ENCODE assay signal across 8 mouse cellular contexts in the genomic region with DNA sequence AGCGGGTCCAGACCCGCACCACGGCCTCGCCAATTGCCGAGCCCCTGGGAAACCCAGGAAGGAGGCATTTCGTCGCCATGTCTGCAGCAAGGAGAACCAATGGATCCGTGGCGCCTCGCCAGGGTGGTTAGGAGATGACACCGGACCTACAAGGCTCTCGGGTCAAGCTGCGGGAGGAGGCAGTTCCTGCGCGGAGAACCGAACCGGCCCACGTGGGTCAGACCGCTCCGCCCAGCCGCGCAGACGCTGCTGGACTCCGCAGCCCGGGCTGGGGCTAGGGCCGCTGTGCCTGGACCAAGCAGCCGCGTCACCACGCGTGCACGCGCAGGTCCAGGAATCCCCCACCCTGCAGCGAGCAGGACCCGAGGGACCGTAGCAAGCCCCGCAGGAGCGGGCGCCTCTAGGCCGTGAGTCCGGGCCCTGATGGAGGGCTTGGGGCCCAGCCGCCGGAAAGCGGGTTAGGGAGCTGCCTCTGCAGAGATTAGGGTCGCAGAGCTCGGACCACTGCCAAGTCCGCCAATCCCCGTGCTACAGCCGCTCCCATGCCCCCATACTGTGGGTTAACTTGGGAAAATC. TPM values are rescaled to one million over a fixed set of nuclear protein-coding genes. Genes with fewer than 3 reads are reported as not detected.
DNase-seq lines count a peak whose midpoint lies in the region; ATAC-seq lines count a peak whose summit lies in the region.

5730409E04Rik (plus strand) TSS at position 213 of the 576 bp plus-strand sequence.

- DNase-seq in adrenal gland, adult 18-20 months (ENCODE audit: low spot score in 2 of 2): peak; percentile 80 to 83
- DNase-seq in embryo, embryonic 10.5 days (ENCODE audit: low spot score): peak; percentile 68
- DNase-seq in gastrocnemius, postnatal 36 days: peak; percentile 80 to 83
- DNase-seq in intestine, embryonic 14.5 days (ENCODE audit: low spot score): peak; percentile 87
- DNase-seq in left cerebral cortex, postnatal 10 days (ENCODE audit: extremely low spot score in 1 of 2, low spot score in 2 of 2): peak; percentile 77 to 92
- DNase-seq in right cerebral cortex, adult 2 months (ENCODE audit: low spot score in 2 of 2): peak; percentile 77 to 86
- peak; percentile 61 for DNase-seq in yolk sac, embryonic 10.5 days (ENCODE audit: low spot score)

- 1% methylated on average over 48 of the region's 48 CpGs for WGBS in intestine, embryonic 14.5 days

- peak within 1 kb of the TSS; percentile 69 for H3K4me2 ChIP-seq in intestine, embryonic 14.5 days (ENCODE audit: low read length)

- 0 out of 2 replicates have a peak, but pooled peaks cover 4% of the 10 kb centered on the region for H3K36me3 ChIP-seq in intestine, embryonic 14.5 days (ENCODE audit: control insufficient read depth, insufficient read depth, low read length)
- no peaks in the 10 kb centered on the region for H3K36me3 ChIP-seq in megakaryocyte, embryonic 14.5 days (replicated peaks; ENCODE audit: low read length)

- H3K9ac ChIP-seq in intestine, embryonic 14.5 days (ENCODE audit: low read length): peak within 1 kb of the TSS; percentile 69

- intact Hi-C loops in gastrocnemius, postnatal 36 days (cut with DNase I): loop anchor here (5.0 kb wide), 1 partner anchor 68 kb away; the partner anchor contains the start of gene Psmb2
- intact Hi-C loops in left cerebral cortex, postnatal 10 days (cut with DNase I): no loop called here

- no peaks in the 10 kb centered on the region for H3K4me1 ChIP-seq in intestine, embryonic 14.5 days (replicated peaks; ENCODE audit: control insufficient read depth, insufficient read depth, low read length)
- peaks cover 7% of the 10 kb centered on the region for H3K4me1 ChIP-seq in megakaryocyte, embryonic 14.5 days

- H3K4me3 ChIP-seq in intestine, embryonic 14.5 days (ENCODE audit: low read depth, low read length): peak within 1 kb of the TSS; percentile 66
- peak within 1 kb of the TSS; percentile 84 for H3K4me3 ChIP-seq in megakaryocyte, embryonic 14.5 days (replicated peaks)

- H3K9me3 ChIP-seq in intestine, embryonic 14.5 days (ENCODE audit: control insufficient read depth, low read length): no peaks in the 10 kb centered on the region
- no peaks in the 10 kb centered on the region for H3K9me3 ChIP-seq in megakaryocyte, embryonic 14.5 days

- H3K27ac ChIP-seq in intestine, embryonic 14.5 days (ENCODE audit: low read depth): 0 out of 2 replicates have a peak within 1 kb of the TSS, but pooled peaks have one; percentile 18

- peak; percentile 91 for ATAC-seq in intestine, embryonic 14.5 days (replicated peaks; ENCODE audit: low FRiP score, low TSS enrichment, low read depth)

- H3K27me3 ChIP-seq in intestine, embryonic 14.5 days (replicated peaks; ENCODE audit: control insufficient read depth, insufficient read depth, low read length): no peaks in the 10 kb centered on the region
- H3K27me3 ChIP-seq in megakaryocyte, embryonic 14.5 days (replicated peaks): peaks cover 39% of the 10 kb centered on the region

RNA-seq across cellular contexts. Expression of gene 5730409E04Rik, which starts in this region (rescaled TPM):
- total RNA-seq in adrenal gland, adult 18-20 months (2021): 10 to 100 TPM; 10.4 to 10.5 TPM
- total RNA-seq in gastrocnemius, postnatal 36 days (2021): 10 to 100 TPM; 18.8 to 20.1 TPM
- 2.6 and 3.4 TPM in 2 replicates for polyA plus RNA-seq in intestine, embryonic 14.5 days (2014; fragmentation: Nextera tagmentation; extraction: Ambion mirVana)
- 10 to 100 TPM; 82.3 to 84.7 TPM for total RNA-seq in left cerebral cortex, postnatal 10 days (2021)
- 0.07 TPM in 1 of 2 replicates, not detected in the other for polyA plus RNA-seq in megakaryocyte, embryonic 14.5 days (2012; ENCODE audit: insufficient read depth, low replicate concordance)

Comparison
In these comparisons a context has a peak if more than half of its experiments do, and no peak if none do; other contexts are left out.
1. Peak in every context shown above with its lines: DNase-seq, ATAC-seq, H3K4me3 ChIP-seq and H3K27ac ChIP-seq.